27 mouse cellular contexts compared by ENCODE assay signal in the genomic region with DNA sequence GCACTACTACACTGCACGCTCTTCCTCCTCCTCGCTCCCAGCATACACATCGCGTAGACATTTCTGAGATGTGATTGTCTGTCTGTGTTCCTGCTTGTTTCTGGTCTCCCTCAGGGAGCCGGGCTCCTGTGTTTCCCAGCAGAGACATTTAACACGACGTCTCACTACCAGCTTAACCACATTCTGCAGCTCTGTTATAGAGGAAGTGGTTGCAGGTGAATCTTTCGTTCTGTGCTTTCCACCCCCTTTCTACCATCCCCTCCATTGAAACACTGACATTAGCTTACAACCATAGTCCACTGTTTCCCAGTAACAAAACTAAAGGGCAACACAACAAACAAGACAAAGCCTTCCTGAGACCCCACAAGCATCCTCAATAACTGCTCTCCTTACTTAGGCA. TPM values are rescaled to one million over a fixed set of nuclear protein-coding genes. Genes with fewer than 3 reads are reported as not detected.
DNase-seq lines count a peak whose midpoint lies in the region; ATAC-seq lines count a peak whose summit lies in the region.
"Had no signal": no experiment of that assay in that cellular context is flagged by ENCODE, and none has a peak within 500 bp of the region (broad histone marks: within the 10 kb centered on the region; RNA-seq: fewer than 3 reads in every experiment).

No protein-coding gene starts in this region.

- H3K4me1 ChIP-seq in midbrain, embryonic 15.5 days, result no peaks in the 10 kb centered on the region
- H3K4me1 ChIP-seq in heart, embryonic 12.5 days (replicated peaks), result no peaks in the 10 kb centered on the region
- H3K4me1 ChIP-seq: forebrain, embryonic 10.5 days; forebrain, embryonic 13.5 days; heart, embryonic 13.5 days; hindbrain, embryonic 15.5 days had no signal

- WGBS in midbrain, embryonic 15.5 days, result 90% methylated on average over 8 of the region's 8 CpGs
- WGBS in heart, embryonic 12.5 days, result 93% methylated on average over 8 of the region's 8 CpGs

- no peaks in the 10 kb centered on the region for H3K36me3 ChIP-seq in midbrain, embryonic 15.5 days (replicated peaks)
- H3K36me3 ChIP-seq in heart, embryonic 12.5 days, result peaks cover 32% of the 10 kb centered on the region

- no peak overlapping the region for H3K4me2 ChIP-seq in midbrain, embryonic 15.5 days
- no peak overlapping the region for H3K4me2 ChIP-seq in heart, embryonic 12.5 days
- H3K4me2 ChIP-seq: forebrain, embryonic 13.5 days; heart, embryonic 13.5 days; hindbrain, embryonic 15.5 days had no signal

- H3K9ac ChIP-seq in midbrain, embryonic 15.5 days, result no peak overlapping the region
- H3K9ac ChIP-seq in heart, embryonic 12.5 days, result no peak overlapping the region
- H3K9ac ChIP-seq: forebrain, embryonic 13.5 days; heart, embryonic 13.5 days; hindbrain, embryonic 15.5 days had no signal

- no peaks in the 10 kb centered on the region for H3K9me3 ChIP-seq in midbrain, embryonic 15.5 days
- H3K9me3 ChIP-seq in heart, embryonic 12.5 days (replicated peaks), result no peaks in the 10 kb centered on the region
- H3K9me3 ChIP-seq: forebrain, embryonic 10.5 days; forebrain, embryonic 13.5 days; G1E; heart, embryonic 13.5 days; hindbrain, embryonic 15.5 days had no signal

- no peaks in the 10 kb centered on the region for H3K27me3 ChIP-seq in midbrain, embryonic 15.5 days (replicated peaks)
- H3K27me3 ChIP-seq in heart, embryonic 12.5 days (replicated peaks), result no peaks in the 10 kb centered on the region
- H3K27me3 ChIP-seq: forebrain, embryonic 13.5 days; heart, embryonic 13.5 days; hindbrain, embryonic 15.5 days had no signal

- DNase-seq in T-cell, adult 2 months (ENCODE audit: low spot score), result peak; percentile 1
- DNase-seq in gastrocnemius, postnatal 4 days (ENCODE audit: low spot score in 2 of 2), result no peak
- DNase-seq: adrenal gland, postnatal 10 days; adrenal gland, postnatal 36 days; B cell, adult 2 months; cerebellum, adult 18-20 months; cerebellum, adult 9-10 months; cerebellum, postnatal 14 days; gastrocnemius, postnatal 10 days; gastrocnemius, postnatal 36 days; heart, adult 11 months; heart, postnatal 14 days; heart, postnatal 4 days; kidney, adult 18-20 months had no signal

- peak; percentile 58 for ATAC-seq in CD4-positive, CD25-positive, alpha-beta regulatory T cell, adult 4 months
- ATAC-seq in inflammation-experienced regulatory T-cells, adult 6 months, result peak; percentile 73
- ATAC-seq in midbrain, embryonic 15.5 days (replicated peaks), result no peak
- no peak for ATAC-seq in heart, embryonic 12.5 days (ENCODE audit: insufficient number of reproducible peaks, low FRiP score)
- ATAC-seq: forebrain, embryonic 13.5 days; forebrain, embryonic 16.5 days; intestine, embryonic 16.5 days; Patski had no signal

- no peak overlapping the region for H3K27ac ChIP-seq in midbrain, embryonic 15.5 days
- no peak overlapping the region for H3K27ac ChIP-seq in heart, embryonic 12.5 days (ENCODE audit: poor library complexity, severe bottlenecking)
- H3K27ac ChIP-seq: forebrain, embryonic 10.5 days; forebrain, embryonic 13.5 days; heart, embryonic 13.5 days; hindbrain, embryonic 15.5 days had no signal

- no peak overlapping the region for H3K4me3 ChIP-seq in midbrain, embryonic 15.5 days
- H3K4me3 ChIP-seq in heart, embryonic 12.5 days, result no peak overlapping the region
- H3K4me3 ChIP-seq: forebrain, embryonic 10.5 days; forebrain, embryonic 13.5 days; heart, embryonic 13.5 days; hindbrain, embryonic 15.5 days had no signal

RNA-seq across cellular contexts. Expression of gene Aifm1, which starts 19.6 kb away (rescaled TPM):
- polyA plus RNA-seq in CD4-positive, CD25-positive, alpha-beta regulatory T cell, adult 4 months (2017; shearing (Covaris generic)), result 10 to 100 TPM; 26.6 to 46.0 TPM
- polyA plus RNA-seq in inflammation-experienced regulatory T-cells, adult 6 months (2017; shearing (Covaris generic)), result 10 to 100 TPM; 28.1 to 40.4 (median 33.4) TPM
- polyA plus RNA-seq in midbrain, embryonic 15.5 days (2015; fragmentation: Nextera tagmentation; extraction: Ambion mirVana), result 36.1 and 38.9 TPM in 2 replicates
- 10 to 100 TPM; 40.0 to 43.3 TPM for total RNA-seq in gastrocnemius, postnatal 4 days (2021)
- 111 TPM in 2 replicates for polyA plus RNA-seq in heart, embryonic 12.5 days (2016; fragmentation: Nextera tagmentation; extraction: Ambion mirVana)

RNA-seq across cellular contexts. Expression of gene Rab33a, which starts 25.3 kb away (rescaled TPM):
- 1 to 10 TPM in 1 of 2 experiments, under 1 TPM in 1; 0.28 to 1.5 TPM for polyA plus RNA-seq in CD4-positive, CD25-positive, alpha-beta regulatory T cell, adult 4 months (2017; shearing (Covaris generic))
- 1 to 10 TPM in 1 of 3 experiments, under 1 TPM in 2; 0.52 to 1.6 (median 0.68) TPM for polyA plus RNA-seq in inflammation-experienced regulatory T-cells, adult 6 months (2017; shearing (Covaris generic))
- 94.9 and 98.1 TPM in 2 replicates for polyA plus RNA-seq in midbrain, embryonic 15.5 days (2015; fragmentation: Nextera tagmentation; extraction: Ambion mirVana)
- 1 to 10 TPM in 1 of 2 experiments, under 1 TPM in 1; 0.56 to 1.8 TPM for total RNA-seq in gastrocnemius, postnatal 4 days (2021)
- 5.7 and 6.5 TPM in 2 replicates for polyA plus RNA-seq in heart, embryonic 12.5 days (2016; fragmentation: Nextera tagmentation; extraction: Ambion mirVana)
- total RNA-seq: G1E; gastrocnemius, adult 18-20 months; gastrocnemius, postnatal 36 days had no signal

RNA-seq across cellular contexts. Expression of gene Elf4, which starts 30.8 kb away (rescaled TPM):
- polyA plus RNA-seq in CD4-positive, CD25-positive, alpha-beta regulatory T cell, adult 4 months (2017; shearing (Covaris generic)), result 10 to 100 TPM; 24.7 to 25.4 TPM
- 10 to 100 TPM; 26.8 to 32.6 (median 28.2) TPM for polyA plus RNA-seq in inflammation-experienced regulatory T-cells, adult 6 months (2017; shearing (Covaris generic))
- polyA plus RNA-seq in midbrain, embryonic 15.5 days (2015; fragmentation: Nextera tagmentation; extraction: Ambion mirVana), result 0.50 and 0.80 TPM in 2 replicates
- 10 to 100 TPM; 19.2 to 19.5 TPM for total RNA-seq in gastrocnemius, postnatal 4 days (2021)
- 17.0 and 18.7 TPM in 2 replicates for polyA plus RNA-seq in heart, embryonic 12.5 days (2016; fragmentation: Nextera tagmentation; extraction: Ambion mirVana)

Comparison
In these comparisons a context has a peak if more than half of its experiments do, and no peak if none do; other contexts are left out.
1. ATAC-seq: peak in CD4-positive, CD25-positive, alpha-beta regulatory T cell, adult 4 months (single experiment) and inflammation-experienced regulatory T-cells, adult 6 months (single experiment); none in midbrain, embryonic 15.5 days (single experiment) and heart, embryonic 12.5 days (single experiment).
2. RNA of gene Rab33a, which starts 25.3 kb away (polyA plus RNA-seq): 94.9 to 98.1 TPM in midbrain, embryonic 15.5 days; 5.7 to 6.5 TPM in heart, embryonic 12.5 days, 0.28 to 1.5 TPM in CD4-positive, CD25-positive, alpha-beta regulatory T cell, adult 4 months and 0.52 to 1.6 TPM in inflammation-experienced regulatory T-cells, adult 6 months; every median in the first group is over 10 times any median in the second.